Mouse (Mus musculus) forebrain, embryonic 12.5 days (tissue): ENCODE results near the gene Gm29427. TPM values are rescaled to one million over a fixed set of nuclear protein-coding genes. Genes with fewer than 3 reads are reported as not detected.
A peak's percentile ranks its signal among the peaks of the same experiment; 100 is the strongest.
"Not testable (repeated sequence)": the region's sequence is repeated elsewhere in the genome, so short reads cannot be mapped to it uniquely, and the experiment has no call there.

Experiments
- ATAC-seq: fragments of 200-750 bp; cut with Nextera tagmentation; 2 replicates; pipeline ENCODE4 v1.8.0; 2017; ENCODE audit warnings: moderate TSS enrichment; ENCODE audit not compliant: low FRiP score
- H3K27ac ChIP-seq: fragments of 300-500 bp; sonication (generic); 2 replicates; pipeline ENCODE4 v1.5.1; 2016; ENCODE audit warnings: mild to moderate bottlenecking
- H3K27me3 ChIP-seq: fragments of 300-500 bp; sonication (generic); 2 replicates; pipeline ENCODE4 v1.6.1; 2016; ENCODE audit warnings: mild to moderate bottlenecking
- H3K36me3 ChIP-seq: fragments of 300-500 bp; sonication (generic); replicated peaks from 2 replicates; pipeline ENCODE4 v1.6.1; 2016; ENCODE audit warnings: mild to moderate bottlenecking
- H3K4me1 ChIP-seq: fragments of 300-500 bp; sonication (generic); 2 replicates; pipeline ENCODE4 v1.6.1; 2016
- H3K4me2 ChIP-seq: fragments of 300-500 bp; sonication (generic); 2 replicates; pipeline ENCODE4 v1.6.1; 2016; ENCODE audit warnings: mild to moderate bottlenecking, moderate library complexity
- H3K4me3 ChIP-seq: fragments of 300-500 bp; sonication (generic); replicated peaks from 2 replicates; pipeline ENCODE4 v1.5.1; 2016; ENCODE audit warnings: mild to moderate bottlenecking
- H3K9ac ChIP-seq: fragments of 300-500 bp; sonication (generic); 2 replicates; pipeline ENCODE4 v1.6.1; 2016; ENCODE audit warnings: mild to moderate bottlenecking
- H3K9me3 ChIP-seq: fragments of 300-500 bp; sonication (generic); 2 replicates; pipeline ENCODE4 v1.6.1; 2016
- WGBS: fragments of 180-500 bp; shearing (Covaris S2); methylation state at CpG from one replicate; pipeline ENCODE4 v1.1.7; 2016; 5-methylcytosine and 5-hydroxymethylcytosine counted together
- polyA plus RNA-seq: library from polyadenylated mRNA; unstranded; fragments of >200 nt; fragmentation: Nextera tagmentation; extraction: Ambion mirVana; gene quantifications from 2 replicates; pipeline ENCODE4 v1.2.1, GENCODE M21; 2016

Gm29427 gene
- polyA plus RNA-seq, 1 experiment from 2014 or later: not detected

GRCm38 (mm10) chr1:130683905-130684304 is 31.7 kb downstream of the Gm29427 start:
- 33% methylated on average over 1 of the region's 1 CpGs for WGBS
- H3K36me3 ChIP-seq: no peaks in the 10 kb centered on the region
- no peak overlapping the region for H3K9ac ChIP-seq

DNA sequence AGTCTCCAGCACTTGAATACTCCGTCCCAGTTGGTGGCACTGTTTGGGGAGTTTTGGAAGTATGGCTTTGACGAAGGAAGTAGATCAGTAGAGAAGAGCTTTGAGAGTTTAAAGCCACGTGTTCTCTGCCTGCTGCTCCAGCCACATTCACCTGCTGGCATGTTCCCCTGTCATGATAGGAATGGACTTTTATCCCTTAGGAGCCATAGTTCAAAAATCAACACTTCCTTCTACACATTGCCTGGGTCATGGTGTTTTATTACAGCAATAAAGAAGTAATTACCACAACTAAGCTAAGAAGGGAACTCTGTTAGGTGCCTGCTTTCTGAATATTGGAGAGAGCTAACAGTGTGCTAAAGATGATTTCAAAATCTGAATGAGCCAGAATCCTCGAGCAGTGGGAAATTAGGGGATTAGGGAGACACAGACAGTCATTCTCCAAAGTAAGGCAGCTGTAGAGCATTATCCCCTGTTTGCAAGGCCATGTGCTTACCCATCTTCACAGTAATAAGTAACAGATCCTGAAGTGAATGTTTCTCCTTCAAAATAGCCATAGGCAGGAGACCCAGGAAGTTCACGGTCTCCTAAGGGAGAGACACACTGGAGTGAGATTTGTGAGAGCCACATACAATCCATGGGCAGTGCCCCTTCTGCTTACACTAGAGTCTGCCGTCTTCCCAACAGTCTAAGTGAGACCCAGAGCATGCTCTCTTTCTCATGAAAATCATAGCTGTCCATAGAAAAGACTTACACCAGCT is 33.8 kb downstream of the Gm29427 start:
- WGBS: 81% methylated on average over 6 of the region's 6 CpGs
- H3K4me3 ChIP-seq: no peak overlapping the region
- no peak for ATAC-seq

More at GRCm38 (mm10) chr1:130683905-130684304, 31.7 kb downstream of the Gm29427 start:
- no peaks in the 10 kb centered on the region for H3K4me1 ChIP-seq
- no peak overlapping the region for H3K4me3 ChIP-seq
- H3K4me2 ChIP-seq: no peak overlapping the region
- no peak for ATAC-seq
- no peak overlapping the region for H3K27ac ChIP-seq
- H3K27me3 ChIP-seq: no peaks in the 10 kb centered on the region
- H3K9me3 ChIP-seq: 0 out of 2 replicates have a peak, but pooled peaks cover 3% of the 10 kb centered on the region

GRCm38 (mm10) chr1:130681075-130681474 is 34.5 kb downstream of the Gm29427 start:
- 81% methylated on average over 2 of the region's 2 CpGs for whole genome bisulfite sequencing
- H3K27ac ChIP-seq: no peak overlapping the region
- H3K27me3 ChIP-seq: no peaks in the 10 kb centered on the region
- H3K36me3 ChIP-seq: no peaks in the 10 kb centered on the region
- H3K4me1 ChIP-seq: no peaks in the 10 kb centered on the region
- ATAC-seq: no peak
- no peak overlapping the region for H3K9ac ChIP-seq
- no peak overlapping the region for H3K4me3 ChIP-seq
- no peak overlapping the region for H3K4me2 ChIP-seq
- H3K9me3 ChIP-seq: no peaks in the 10 kb centered on the region

More for the DNA sequence above, 33.8 kb downstream of the Gm29427 start:
- Histone ChIP-seq H3K4me1 (no peaks in the 10 kb centered on the region), H3K27ac (no peak overlapping the region), H3K36me3 (no peaks in the 10 kb centered on the region), H3K9me3 (no peaks in the 10 kb centered on the region), H3K27me3 (no peaks in the 10 kb centered on the region), H3K9ac (no peak overlapping the region), H3K4me2 (no peak overlapping the region)

- H3K27ac ChIP-seq: no peak overlapping the region
- no peaks in the 10 kb centered on the region for H3K36me3 ChIP-seq
- H3K9me3 ChIP-seq: no peaks in the 10 kb centered on the region
- no peak for ATAC-seq
- H3K4me3 ChIP-seq: no peak overlapping the region
- H3K27me3 ChIP-seq: no peaks in the 10 kb centered on the region
- H3K9ac ChIP-seq: no peak overlapping the region
- WGBS: 86% methylated on average over 2 of the region's 2 CpGs
- H3K4me2 ChIP-seq: no peak overlapping the region
- no peaks in the 10 kb centered on the region for H3K4me1 ChIP-seq
These were observed 37.0 kb downstream of the Gm29427 start for GRCm38 (mm10) chr1:130678551-130678950.

DNA sequence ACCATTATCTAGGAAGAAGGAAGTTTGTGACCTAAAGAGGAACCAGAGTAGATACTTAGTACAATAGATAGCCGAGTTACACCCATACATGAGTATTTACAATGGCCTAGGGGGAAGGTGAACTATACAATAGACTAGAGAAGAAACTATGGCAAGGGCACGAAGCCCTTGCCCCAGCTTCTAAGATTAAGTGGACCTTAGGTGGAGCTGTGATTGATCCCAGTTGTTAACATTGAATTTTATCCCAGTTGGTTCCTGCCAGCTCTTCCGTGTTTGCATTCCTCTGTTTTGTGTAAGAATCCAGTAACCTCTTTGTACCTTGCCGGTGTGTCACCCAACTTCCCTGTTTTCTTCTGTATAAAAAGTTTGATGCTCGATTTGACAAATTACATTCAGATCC is 52.0 kb downstream of the Gm29427 start:
- not testable (repeated sequence) for H3K27ac ChIP-seq, H3K9ac ChIP-seq, H3K9me3 ChIP-seq, H3K4me2 ChIP-seq, H3K27me3 ChIP-seq, H3K36me3 ChIP-seq, ATAC-seq, H3K4me3 ChIP-seq, H3K4me1 ChIP-seq
- 86% methylated on average over 5 of the region's 5 CpGs for WGBS

DNA sequence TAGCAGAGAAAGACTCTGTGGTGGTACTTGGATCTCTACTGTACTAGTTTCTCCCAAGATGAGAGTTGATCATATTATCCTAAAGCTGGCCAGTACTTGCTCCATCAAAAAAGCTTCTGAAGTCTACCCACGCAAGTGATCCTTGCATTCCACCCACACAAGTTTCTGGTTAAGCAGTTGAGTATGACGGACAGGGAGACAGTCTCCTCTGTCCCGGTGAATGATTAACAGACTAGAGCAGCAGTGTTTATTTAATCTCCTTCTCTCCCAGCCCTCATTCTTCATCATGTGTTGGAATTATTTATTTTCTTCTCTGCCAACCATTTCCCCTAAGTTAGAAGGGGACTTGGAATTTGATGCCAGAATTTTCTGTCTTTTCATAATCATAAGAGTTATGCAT is 54.1 kb downstream of the Gm29427 start, which contains the start of gene C4bp:
TSS of gene C4bp (minus strand) at position 179 of the 400 bp plus-strand sequence.
- H3K4me2 ChIP-seq: no peak within 1 kb of the TSS
- no peaks in the 10 kb centered on the region for H3K9me3 ChIP-seq
- 91% methylated on average over 3 of the region's 3 CpGs for WGBS
- no peak within 1 kb of the TSS for H3K9ac ChIP-seq
- H3K27me3 ChIP-seq: no peaks in the 10 kb centered on the region
- no peak for ATAC-seq
- no peak within 1 kb of the TSS for H3K27ac ChIP-seq
- H3K4me3 ChIP-seq: no peak within 1 kb of the TSS
- no peaks in the 10 kb centered on the region for H3K36me3 ChIP-seq
- no peaks in the 10 kb centered on the region for H3K4me1 ChIP-seq

GRCm38 (mm10) chr1:130659641-130660040 is 56.0 kb downstream of the Gm29427 start:
- H3K27me3 ChIP-seq, ATAC-seq, H3K4me2 ChIP-seq, H3K9me3 ChIP-seq, H3K36me3 ChIP-seq, H3K4me1 ChIP-seq, H3K27ac ChIP-seq, H3K4me3 ChIP-seq, H3K9ac ChIP-seq: not testable (repeated sequence)
- WGBS: 46% methylated on average over 5 of the region's 5 CpGs

DNA sequence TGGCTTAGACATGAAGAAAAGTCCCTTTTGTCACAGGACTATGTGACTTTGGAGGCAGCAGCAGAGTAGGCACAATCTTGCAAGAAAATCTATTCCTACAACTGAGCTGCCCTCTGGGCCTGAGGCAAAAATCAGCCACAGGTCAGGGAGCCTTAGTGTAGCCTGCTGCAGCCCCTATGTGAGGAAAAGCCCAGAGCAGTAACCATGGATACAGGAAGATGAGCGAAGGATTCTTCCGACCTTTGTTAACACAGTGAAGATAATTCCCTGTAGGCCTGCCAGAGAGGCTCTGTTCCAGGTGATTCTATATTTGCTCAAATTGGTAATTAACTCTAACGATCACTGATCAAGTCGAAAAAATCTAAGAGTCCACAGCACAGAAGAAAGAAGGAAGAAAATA is 71.5 kb downstream of the Gm29427 start:
- no peaks in the 10 kb centered on the region for H3K27me3 ChIP-seq
- no peak overlapping the region for H3K27ac ChIP-seq
- 0 out of 2 replicates have a peak, but pooled peaks have one; percentile 60 for ATAC-seq
- H3K4me1 ChIP-seq: peaks cover 3% of the 10 kb centered on the region; the same call in 1 of the 2 replicates
- no peak overlapping the region for H3K4me2 ChIP-seq
- H3K4me3 ChIP-seq: no peak overlapping the region
- 70% methylated on average over 4 of the region's 4 CpGs for WGBS
- H3K9ac ChIP-seq: no peak overlapping the region
- H3K9me3 ChIP-seq: no peaks in the 10 kb centered on the region
- no peaks in the 10 kb centered on the region for H3K36me3 ChIP-seq

- no peaks in the 10 kb centered on the region for H3K36me3 ChIP-seq
- no peak overlapping the region for H3K4me2 ChIP-seq
- H3K9me3 ChIP-seq: no peaks in the 10 kb centered on the region
- H3K9ac ChIP-seq: no peak overlapping the region
- no peak for ATAC-seq
- no peaks in the 10 kb centered on the region; the same call in 1 of the 2 replicates for H3K27me3 ChIP-seq
- H3K4me1 ChIP-seq: peaks cover 3% of the 10 kb centered on the region; the same call in 1 of the 2 replicates
- H3K27ac ChIP-seq: no peak overlapping the region
- H3K4me3 ChIP-seq: no peak overlapping the region
These were observed 74.6 kb downstream of the Gm29427 start for GRCm38 (mm10) chr1:130640967-130641366.

- Histone ChIP-seq H3K4me3 (no peak overlapping the region), H3K9ac (no peak overlapping the region), H3K27ac (no peak overlapping the region), H3K4me2 (no peak overlapping the region), H3K4me1 (no peaks in the 10 kb centered on the region), H3K9me3 (no peaks in the 10 kb centered on the region), H3K36me3 (no peaks in the 10 kb centered on the region), H3K27me3 (no peaks in the 10 kb centered on the region; the same call in 1 of the 2 replicates)
- ATAC-seq: peak; percentile 65; the same call in 1 of the 2 replicates
- 37% methylated on average over 16 of the region's 16 CpGs for WGBS
These were observed 81.7 kb downstream of the Gm29427 start for GRCm38 (mm10) chr1:130633761-130634410.

DNA sequence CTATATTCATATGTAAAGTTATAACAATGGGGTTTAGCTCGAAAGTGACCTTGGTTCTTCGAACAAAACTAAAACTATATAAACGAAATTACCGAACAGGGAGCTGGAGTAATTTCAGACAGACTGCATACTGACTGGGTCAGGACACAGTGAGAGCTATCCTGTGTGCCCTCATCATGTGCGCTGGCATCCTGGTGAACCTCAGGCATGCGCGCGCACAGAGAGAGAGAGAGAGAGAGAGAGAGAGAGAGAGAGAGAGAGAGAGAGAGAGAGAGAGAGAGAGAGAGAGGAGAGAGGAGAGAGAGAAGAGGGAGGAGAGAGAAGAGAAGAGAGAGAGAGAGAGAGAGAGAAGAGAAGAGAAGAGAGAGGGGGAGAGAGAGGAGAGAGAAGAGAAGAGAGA is 82.3 kb downstream of the Gm29427 start:
- H3K9me3 ChIP-seq: no peaks in the 10 kb centered on the region

GRCm38 (mm10) chr1:130629521-130629920 is 86.1 kb downstream of the Gm29427 start, which contains the start of gene Zp3r:
TSS of gene Zp3r (minus strand) at chr1:130629621.
- no peaks in the 10 kb centered on the region for H3K36me3 ChIP-seq
- H3K9me3 ChIP-seq: no peaks in the 10 kb centered on the region
- no peaks in the 10 kb centered on the region for H3K27me3 ChIP-seq
- ATAC-seq: no peak
- 96% methylated on average over 2 of the region's 2 CpGs for WGBS
- no peak within 1 kb of the TSS for H3K4me2 ChIP-seq
- H3K4me3 ChIP-seq: no peak within 1 kb of the TSS
- no peak within 1 kb of the TSS for H3K9ac ChIP-seq
- no peak within 1 kb of the TSS for H3K27ac ChIP-seq
- H3K4me1 ChIP-seq: no peaks in the 10 kb centered on the region

More for the DNA sequence above, 82.3 kb downstream of the Gm29427 start:
- 92% methylated on average over 8 of the region's 8 CpGs for WGBS
- H3K9ac ChIP-seq: no peak overlapping the region
- no peak overlapping the region for H3K4me3 ChIP-seq
- H3K4me2 ChIP-seq: no peak overlapping the region
- no peaks in the 10 kb centered on the region for H3K36me3 ChIP-seq
- H3K27me3 ChIP-seq: no peaks in the 10 kb centered on the region; the same call in 1 of the 2 replicates
- H3K27ac ChIP-seq: no peak overlapping the region
- H3K4me1 ChIP-seq: no peaks in the 10 kb centered on the region
- ATAC-seq: no peak
